Comparison of ENCODE assay signal across 18 mouse cellular contexts in the genomic region with DNA sequence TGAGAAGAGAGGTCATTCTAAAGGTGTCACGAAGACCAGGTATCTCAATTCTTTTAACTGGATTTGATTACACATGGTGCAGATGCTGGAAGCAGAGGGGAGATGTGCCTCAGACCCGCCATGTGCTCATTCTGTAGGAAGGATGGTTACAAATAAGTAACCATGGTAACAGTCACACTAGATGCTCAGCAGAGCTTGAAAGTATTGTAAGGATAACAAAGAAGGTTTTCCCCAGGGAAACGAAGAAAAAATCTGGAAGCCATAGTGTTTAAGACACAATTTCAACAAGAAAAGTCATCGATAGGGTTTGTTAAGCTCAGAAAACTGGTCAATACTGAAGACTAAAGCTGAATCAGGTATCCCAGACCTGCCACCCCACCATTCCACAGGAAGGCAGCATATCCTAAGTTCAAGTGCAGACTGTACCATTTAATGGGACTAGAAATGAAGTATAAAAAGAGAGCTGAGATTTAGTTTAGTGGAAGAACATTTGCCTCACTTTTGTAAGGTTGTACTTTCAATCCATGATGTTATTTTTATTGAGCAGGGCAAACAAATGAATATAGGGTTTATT.
DNase-seq lines count a peak whose midpoint lies in the region; ATAC-seq lines count a peak whose summit lies in the region.
"Had no signal": no experiment of that assay in that cellular context is flagged by ENCODE, and none has a peak within 500 bp of the region (broad histone marks: within the 10 kb centered on the region; RNA-seq: fewer than 3 reads in every experiment).

No protein-coding gene starts in this region.

- DNase-seq in embryo, embryonic 11 days, result peak; percentile 49
- peak; percentile 41 for DNase-seq in mesoderm, embryonic 11.5 days (ENCODE audit: low read depth, low spot score)
- no peak for DNase-seq in liver
- DNase-seq in cerebellum, adult 18-20 months, result no peak
- DNase-seq in left cerebral cortex, adult 9 months (ENCODE audit: low spot score in 2 of 2), result no peak
- DNase-seq in MN1 (ENCODE audit: low spot score), result no peak
- DNase-seq: cerebellum, adult 8-10 months; gastrocnemius, postnatal 14 days; heart, postnatal 4 days; kidney, adult 8-10 months; kidney, postnatal 4 days; lung, embryonic 14.5 days; thymus, adult 18-20 months had no signal

- H3K9ac ChIP-seq in forebrain, embryonic 16.5 days (replicated peaks; ENCODE audit: low read depth, low read length), result no peak overlapping the region
- no peak overlapping the region for H3K9ac ChIP-seq in neural tube, embryonic 13.5 days
- H3K9ac ChIP-seq: lung, embryonic 14.5 days had no signal

- no peaks in the 10 kb centered on the region for H3K9me3 ChIP-seq in forebrain, embryonic 16.5 days (ENCODE audit: control insufficient read depth, low read length)
- no peaks in the 10 kb centered on the region for H3K9me3 ChIP-seq in neural tube, embryonic 13.5 days

- peaks cover 3% of the 10 kb centered on the region; the same call in 1 of the 2 replicates for H3K4me1 ChIP-seq in forebrain, embryonic 16.5 days (replicated peaks; ENCODE audit: control insufficient read depth, insufficient read depth, low read length)
- H3K4me1 ChIP-seq in neural tube, embryonic 13.5 days (replicated peaks), result peaks cover 9% of the 10 kb centered on the region; the same call in 1 of the 2 replicates

- H3K27ac ChIP-seq in forebrain, embryonic 16.5 days (ENCODE audit: low read length), result no peak overlapping the region
- peak overlapping the region; percentile 61 for H3K27ac ChIP-seq in neural tube, embryonic 13.5 days (replicated peaks)

- peak; percentile 73; the same call in 1 of the 2 replicates for ATAC-seq in forebrain, embryonic 16.5 days
- ATAC-seq in neural tube, embryonic 13.5 days (ENCODE audit: low read depth), result peak; percentile 86
- ATAC-seq: activated CD4-positive, CD25-positive, alpha-beta regulatory T cell, adult 4 months had no signal

- H3K4me3 ChIP-seq in forebrain, embryonic 16.5 days (replicated peaks; ENCODE audit: low read length), result no peak overlapping the region
- H3K4me3 ChIP-seq in neural tube, embryonic 13.5 days, result no peak overlapping the region
- H3K4me3 ChIP-seq: erythroblast, embryonic 14.5 days had no signal

- no peak overlapping the region for H3K4me2 ChIP-seq in forebrain, embryonic 16.5 days (ENCODE audit: low read length)
- H3K4me2 ChIP-seq in neural tube, embryonic 13.5 days, result no peak overlapping the region
- H3K4me2 ChIP-seq: heart, embryonic 11.5 days; lung, embryonic 14.5 days had no signal

- 15% methylated on average over 4 of the region's 4 CpGs for WGBS in forebrain, embryonic 16.5 days
- WGBS in neural tube, embryonic 13.5 days, result 28% methylated on average over 4 of the region's 4 CpGs

- no peaks in the 10 kb centered on the region for H3K36me3 ChIP-seq in forebrain, embryonic 16.5 days (ENCODE audit: control insufficient read depth, insufficient read depth)
- H3K36me3 ChIP-seq in neural tube, embryonic 13.5 days, result no peaks in the 10 kb centered on the region

- H3K27me3 ChIP-seq in forebrain, embryonic 16.5 days (replicated peaks; ENCODE audit: control insufficient read depth, insufficient read depth, low read length), result no peaks in the 10 kb centered on the region
- H3K27me3 ChIP-seq in neural tube, embryonic 13.5 days, result no peaks in the 10 kb centered on the region

Comparison
In these comparisons a context has a peak if more than half of its experiments do, and no peak if none do; other contexts are left out.
1. DNase-seq: peak in embryo, embryonic 11 days (single experiment) and mesoderm, embryonic 11.5 days (single experiment); none in liver (single experiment), cerebellum, adult 18-20 months (0 of 2), left cerebral cortex, adult 9 months (0 of 2) and MN1 (single experiment).